Mouse (Mus musculus) embryonic stem cell, embryonic (primary cell): ENCODE results near the gene Prss28.

Experiments used
- CTCF ChIA-PET, 4 experiments: fragments of 300-600 bp in 2 of 4; fragments of 350-600 bp in 2 of 4; sonication (Branson Sonifier 250); formaldehyde crosslinking; loops; one replicate each; lab custom pipeline; 2022; ENCODE audit warnings: inconsistent platforms in 2 of 4; lab: Charles Lee
- POLR2A ChIA-PET, 4 experiments: fragments of 300-600 bp in 2 of 4; fragments of 350-600 bp in 2 of 4; sonication (Branson Sonifier 250); formaldehyde crosslinking; loops; one replicate each; lab custom pipeline; 2022; ENCODE audit warnings: antibody characterized with exemption in 4 of 4, inconsistent platforms in 1 of 4; lab: Charles Lee

Gene Prss28

GRCm38 (mm10) chr17:25298094-25298493 lies 10.4 kb upstream of the Prss28 start, which contains the start of gene Prss34:
Gene Prss34, plus strand, starts transcription at chr17:25298394.
- ChIA-PET CTCF (interaction anchor here in 1 of 4 experiments (0.6 kb wide), 1 partner anchor 390 kb away, joined by 3 read pairs; no protein-coding TSS in a partner anchor), POLR2A (no interaction called here)

- POLR2A ChIA-PET, result interaction anchor here in 1 of 4 experiments (0.7 kb wide), 1 partner anchor 162 kb away, joined by 3 read pairs; no protein-coding TSS in a partner anchor
These were observed 9.9 kb downstream of the Prss28 start, which contains the start of gene Prss29 for GRCm38 (mm10) chr17:25318354-25318753. Gene Prss29, plus strand, starts transcription at chr17:25318654.

GRCm38 (mm10) chr17:25320819-25321218 lies 12.4 kb downstream of the Prss28 start:
- POLR2A ChIA-PET, result interaction anchor here in 2 of 4 experiments (0.6 to 0.9 kb wide), 2 partner anchors 32 to 651 kb away, joined by 3 to 6 read pairs; no protein-coding TSS in a partner anchor
- CTCF ChIA-PET, result interaction anchor here in 1 of 4 experiments (0.6 kb wide), 1 partner anchor 607 kb away, joined by 3 read pairs; no protein-coding TSS in a partner anchor

More at GRCm38 (mm10) chr17:25318354-25318753, 9.9 kb downstream of the Prss28 start, which contains the start of gene Prss29:
- CTCF ChIA-PET, result interaction anchor here in 1 of 4 experiments (0.7 kb wide), 1 partner anchor 35 kb away, joined by 3 read pairs; no protein-coding TSS in a partner anchor

- ChIA-PET POLR2A (interaction anchor here in 1 of 4 experiments (1.0 kb wide), 1 partner anchor 49 kb away, joined by 3 read pairs; no protein-coding TSS in a partner anchor), CTCF (no interaction called here)
These were observed 14.5 kb downstream of the Prss28 start for GRCm38 (mm10) chr17:25322930-25323329.

- ChIA-PET POLR2A (no interaction called here), CTCF (interaction anchor here in 1 of 4 experiments (0.6 kb wide), 1 partner anchor 25 kb away, joined by 3 read pairs; no protein-coding TSS in a partner anchor)
These were observed 23.9 kb downstream of the Prss28 start for GRCm38 (mm10) chr17:25332321-25332720.

- POLR2A ChIA-PET, result no interaction called here
These were observed 25.5 kb downstream of the Prss28 start for GRCm38 (mm10) chr17:25333943-25334342.

GRCm38 (mm10) chr17:25338218-25338617 lies 29.8 kb downstream of the Prss28 start:
- ChIA-PET POLR2A (interaction anchor here in 1 of 4 experiments (0.5 kb wide), 1 partner anchor 1504 kb away, joined by 3 read pairs; no protein-coding TSS in a partner anchor), CTCF (interaction anchor here in 3 of 4 experiments (0.6 to 1.7 kb wide), 7 partner anchors 10 to 924 kb away, joined by 3 to 12 read pairs (median 4); partner anchors contain the start of gene Rnps1 (in 1 of the 3))

More at GRCm38 (mm10) chr17:25333943-25334342, 25.5 kb downstream of the Prss28 start:
- CTCF ChIA-PET, result interaction anchor here in 1 of 4 experiments (0.6 to 1.4 kb wide), 5 partner anchors 31 to 196 kb away, joined by 3 to 4 read pairs (median 3); partner anchors contain the start of gene Sstr5

GRCm38 (mm10) chr17:25340003-25340402 lies 31.6 kb downstream of the Prss28 start:
- POLR2A ChIA-PET, result no interaction called here
- CTCF ChIA-PET, result no interaction called here

- CTCF ChIA-PET, result interaction anchor here in 1 of 4 experiments (0.7 kb wide), 1 partner anchor 56 kb away, joined by 9 read pairs; no protein-coding TSS in a partner anchor
- POLR2A ChIA-PET, result no interaction called here
These were observed 33.0 kb downstream of the Prss28 start for GRCm38 (mm10) chr17:25341490-25341889.

- ChIA-PET POLR2A (interaction anchor here in 1 of 4 experiments (0.6 kb wide), 1 partner anchor 312 kb away, joined by 3 read pairs; no protein-coding TSS in a partner anchor), CTCF (no interaction called here)
These were observed 37.0 kb downstream of the Prss28 start, which contains the start of gene Tpsab1 for GRCm38 (mm10) chr17:25345462-25345861. Gene Tpsab1, minus strand, starts transcription at chr17:25345562.

GRCm38 (mm10) chr17:25361291-25361690 lies 52.8 kb downstream of the Prss28 start:
- CTCF ChIA-PET, result interaction anchor here in 1 of 4 experiments (0.7 kb wide), 1 partner anchor 241 kb away, joined by 6 read pairs; no protein-coding TSS in a partner anchor
- POLR2A ChIA-PET, result no interaction called here
